Mouse (Mus musculus) left cerebral cortex, postnatal 25 days (tissue): ENCODE results near the gene Babam2. TPM values are rescaled to one million over a fixed set of nuclear protein-coding genes. Genes with fewer than 3 reads are reported as not detected.
A peak's percentile ranks its signal among the peaks of the same experiment; 100 is the strongest.

Experiments
- DNase-seq, 2 experiments: peaks; one replicate each; pipeline ENCODE4 v3.0.0; 2022; ENCODE audit warnings: low spot score in 2 of 2, mixed read lengths in 1 of 2
- intact Hi-C: fragments of 180-260 bp; cut with DNase I; formaldehyde crosslinking; loops from one replicate; pipeline ENCODE4 v1.15.1; 2025
- total RNA-seq, 2 experiments: library from RNA; stranded (reverse); gene quantifications; 2 replicates each; pipeline ENCODE4 v1.2.3; 2021

The Babam2 gene
- 10 to 100 TPM; 40.0 to 41.8 TPM for total RNA-seq

DNA sequence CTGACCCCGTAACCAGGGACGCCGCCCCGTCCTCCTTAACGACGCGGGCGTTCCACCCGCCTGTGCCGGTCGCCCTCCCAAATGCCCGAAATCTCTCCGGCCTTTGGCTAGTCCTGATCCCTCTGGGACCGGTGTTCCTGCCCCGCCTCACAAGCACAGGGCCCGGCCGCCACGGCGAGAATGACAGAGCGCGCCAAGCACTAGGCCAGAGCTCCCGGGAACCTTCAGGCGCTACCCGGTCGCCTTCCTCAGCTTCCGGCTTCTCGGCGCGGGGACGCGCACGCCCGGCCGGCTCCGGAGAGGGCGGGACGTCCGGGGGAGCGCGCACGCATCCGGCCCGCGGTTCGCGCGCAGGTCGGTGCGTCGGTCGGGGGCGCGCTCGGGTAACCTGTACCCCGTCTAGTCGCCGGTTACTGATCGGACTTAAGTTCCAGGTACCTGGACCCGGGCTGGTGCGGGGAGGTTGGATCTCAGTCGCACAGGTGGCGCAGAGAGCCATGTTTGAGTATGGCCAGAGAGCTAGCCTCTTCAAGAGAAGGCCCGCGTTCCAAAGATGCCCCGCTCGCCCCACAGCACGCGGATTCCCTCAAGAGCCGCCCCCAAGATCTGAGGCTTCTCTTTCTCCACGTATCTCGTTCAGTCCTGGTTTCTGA, at the start of gene Babam2:
TSS of gene Babam2 (plus strand) at position 41 of the 653 bp plus-strand sequence.
- DNase-seq, result peak; percentile 91 to 92
- intact Hi-C loops, result loop anchor here (1.0 to 5.0 kb wide), 5 partner anchors 107 to 442 kb away; partner anchors contain the start of gene Fosl2

DNA sequence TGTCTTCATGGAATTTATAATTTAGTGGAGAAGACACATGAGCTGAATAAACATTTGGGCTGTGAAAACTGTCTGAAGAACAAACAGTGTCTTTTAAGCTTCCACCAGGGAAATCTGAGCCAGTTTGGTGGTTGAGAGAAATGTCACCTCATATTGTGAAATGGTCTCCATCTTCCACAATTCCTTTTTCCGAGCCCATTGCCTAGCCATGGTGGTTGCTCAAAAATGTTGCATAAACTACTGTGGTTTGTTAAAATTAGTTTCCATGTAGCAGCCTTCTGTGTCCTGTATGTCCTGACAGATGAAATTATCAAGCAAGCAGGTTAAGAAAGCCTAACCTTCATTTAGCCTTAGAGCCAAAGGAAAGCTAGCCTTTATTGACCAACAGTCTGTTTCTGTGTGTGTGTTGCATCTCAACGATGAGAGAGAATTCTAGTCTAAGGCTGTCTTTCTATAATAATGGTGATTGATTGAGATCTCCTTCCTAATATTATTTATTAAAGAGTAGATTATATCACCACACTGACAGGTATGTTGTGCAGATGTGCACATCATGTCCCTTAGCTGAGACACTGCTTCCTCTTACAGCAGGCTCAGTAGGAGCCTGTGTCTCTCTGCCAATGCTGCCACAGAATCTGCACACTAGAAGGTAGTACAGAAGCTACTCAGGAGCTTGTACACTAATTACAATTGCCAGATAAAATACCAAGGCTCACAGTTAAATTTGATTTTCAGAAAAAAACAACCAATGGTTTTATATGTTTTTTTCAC, 46.8 kb upstream of the Babam2 start:
- intact Hi-C loops, result no loop called here
- no peak for DNase-seq

DNA sequence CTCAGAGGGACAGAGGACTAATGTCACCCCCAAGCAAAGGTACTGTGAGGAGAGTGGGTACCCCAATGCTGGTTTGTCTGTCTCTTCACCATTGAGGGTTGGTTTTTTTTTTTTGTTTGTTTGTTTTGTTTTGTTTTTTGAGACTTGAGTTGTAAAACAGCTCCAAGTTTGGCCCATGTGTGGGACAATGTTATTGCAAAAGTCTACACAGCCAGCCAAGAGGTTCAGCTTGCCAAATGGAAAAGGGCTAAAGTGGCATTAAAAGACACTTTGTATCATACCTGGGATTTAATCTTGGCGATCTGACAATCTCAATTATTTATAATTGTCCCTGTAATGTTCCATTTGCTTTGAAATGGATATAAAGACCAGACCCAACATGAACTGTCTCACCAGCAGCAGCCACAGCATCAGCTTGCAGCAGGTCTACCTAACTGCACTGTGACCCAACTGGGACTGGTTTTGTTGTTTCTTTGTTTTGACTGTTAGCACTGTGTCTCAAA, 41.7 kb upstream of the Babam2 start:
- intact Hi-C loops, result no loop called here
- DNase-seq, result no peak

DNA sequence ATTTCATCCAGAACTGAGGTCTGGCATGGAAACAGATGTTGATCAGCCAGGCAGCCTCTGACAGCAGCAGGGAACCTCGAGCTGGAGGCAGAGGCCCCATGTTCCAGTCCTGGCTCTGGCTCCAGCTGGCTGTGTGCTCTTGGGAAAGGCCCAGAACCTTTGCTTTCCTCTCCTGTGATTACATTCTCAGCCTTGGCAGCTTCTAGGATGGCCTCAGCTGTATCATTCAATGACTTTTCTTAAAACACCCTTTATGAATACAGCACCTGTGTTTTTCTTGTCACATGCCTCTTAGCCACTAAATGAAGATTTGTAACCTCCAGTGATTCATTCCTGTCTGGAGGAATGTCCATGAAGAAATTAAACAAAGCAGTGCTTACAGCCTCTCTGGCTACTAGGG, 31.3 kb upstream of the Babam2 start:
- no peak for DNase-seq
- intact Hi-C loops, result no loop called here

DNA sequence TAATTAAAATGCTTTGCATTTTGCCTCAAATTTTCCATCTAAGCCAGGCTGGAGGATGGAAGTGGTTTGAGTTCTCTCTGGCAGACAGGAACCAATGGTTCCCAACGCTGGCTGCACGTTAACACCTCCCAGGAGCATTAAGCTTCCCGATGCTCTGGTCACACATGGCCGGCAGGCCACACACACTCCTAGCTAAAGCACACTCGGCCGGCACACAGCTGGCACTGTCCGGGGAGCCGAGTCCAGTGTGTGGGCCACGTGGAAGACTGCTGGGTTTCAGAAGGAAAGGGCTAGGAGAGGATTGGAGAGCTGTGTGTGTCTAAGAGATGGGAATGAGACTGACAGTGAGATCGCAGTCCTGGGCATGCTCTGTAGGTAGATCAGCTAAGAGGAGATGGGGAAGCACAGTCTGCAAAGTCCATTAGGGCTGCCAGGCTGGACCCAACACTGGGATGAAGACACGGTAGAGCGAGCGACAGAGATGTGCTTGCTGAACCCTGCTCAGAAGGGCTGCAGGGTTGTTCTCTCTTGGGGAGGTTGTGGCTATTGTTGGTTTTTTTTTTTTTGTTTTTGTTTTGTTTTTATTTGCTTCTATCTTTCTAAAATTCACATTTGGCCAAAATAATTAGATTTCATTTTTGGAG, 29.0 kb upstream of the Babam2 start:
- DNase-seq, result no peak
- intact Hi-C loops, result no loop called here

DNA sequence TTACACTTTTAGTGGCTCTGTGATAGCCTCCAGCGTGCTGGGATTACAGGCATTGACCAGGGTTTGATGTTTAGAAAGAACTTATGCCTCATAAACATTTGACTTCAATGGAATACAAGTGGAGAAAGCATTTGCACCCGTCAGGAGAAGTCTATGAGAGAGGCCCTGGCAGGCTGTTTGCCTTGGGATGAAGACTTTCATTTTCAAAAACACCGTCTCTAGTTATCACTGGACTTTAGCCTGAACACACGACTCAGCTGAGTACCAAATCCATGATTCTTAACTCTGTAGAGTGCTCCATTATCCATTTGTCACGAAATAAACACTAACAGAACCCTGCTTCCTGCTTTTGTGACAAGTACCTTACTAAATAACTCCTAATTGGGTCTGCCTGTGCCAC, 27.5 kb upstream of the Babam2 start:
- intact Hi-C loops, result no loop called here
- DNase-seq, result no peak

DNA sequence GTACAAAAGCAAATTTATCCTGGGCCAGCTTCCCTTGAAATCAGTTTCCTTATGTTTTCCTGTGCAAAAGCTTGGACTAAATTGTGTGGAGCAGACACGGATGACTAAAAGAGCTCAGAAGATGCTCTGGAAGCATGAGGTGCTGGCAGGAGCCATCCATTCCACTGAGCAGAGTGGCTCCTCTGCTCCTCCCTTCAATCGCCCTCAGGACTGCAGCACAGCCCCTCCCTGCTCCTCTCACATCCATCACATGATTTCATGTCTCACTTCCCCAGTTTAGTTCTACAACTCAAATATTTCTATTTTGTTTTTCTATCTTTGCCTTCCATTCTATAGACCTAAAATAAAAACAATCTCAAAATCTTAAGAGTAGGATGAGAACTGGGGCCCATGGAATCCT, 26.3 kb upstream of the Babam2 start:
- intact Hi-C loops, result no loop called here
- DNase-seq, result no peak

DNA sequence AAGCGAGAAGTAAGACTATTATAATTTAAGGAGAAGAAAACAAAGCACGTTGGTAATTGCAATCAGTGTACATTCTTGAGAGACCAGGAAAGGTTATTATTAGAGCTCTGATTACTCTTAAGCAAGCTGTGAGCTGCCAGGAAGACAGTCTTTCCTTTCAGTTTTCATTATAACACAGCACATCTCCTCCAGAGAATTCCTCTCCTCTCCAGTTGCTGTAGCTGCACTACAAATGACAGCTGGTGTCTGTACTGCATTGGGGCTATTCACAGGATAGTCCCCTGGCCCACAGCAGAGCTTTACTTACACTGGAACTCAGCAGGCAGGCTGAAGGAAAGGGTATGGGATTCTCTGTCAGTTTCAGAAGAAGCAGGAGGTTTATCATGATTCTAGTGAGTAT, 24.1 kb upstream of the Babam2 start:
- intact Hi-C loops, result no loop called here
- DNase-seq, result no peak

DNA sequence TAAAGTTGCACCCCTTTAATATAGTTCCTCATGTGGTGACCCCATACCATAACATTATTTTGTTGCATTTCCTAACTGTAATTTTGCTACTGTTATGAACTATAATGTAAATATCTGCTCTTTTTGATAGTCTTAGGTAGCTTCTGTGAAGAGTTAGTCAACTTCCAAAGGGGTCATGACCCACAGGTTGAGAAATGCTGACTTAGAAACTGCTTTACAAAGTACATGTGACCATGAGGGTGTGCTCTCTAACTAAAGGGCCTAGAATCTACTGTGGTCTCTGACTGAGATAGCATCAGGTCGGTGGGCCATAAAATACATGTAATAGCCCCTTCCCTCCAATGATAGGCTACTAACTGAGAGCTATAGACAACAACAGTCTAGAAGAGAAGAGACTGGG, 19.5 kb upstream of the Babam2 start:
- intact Hi-C loops, result no loop called here
- DNase-seq, result no peak

DNA sequence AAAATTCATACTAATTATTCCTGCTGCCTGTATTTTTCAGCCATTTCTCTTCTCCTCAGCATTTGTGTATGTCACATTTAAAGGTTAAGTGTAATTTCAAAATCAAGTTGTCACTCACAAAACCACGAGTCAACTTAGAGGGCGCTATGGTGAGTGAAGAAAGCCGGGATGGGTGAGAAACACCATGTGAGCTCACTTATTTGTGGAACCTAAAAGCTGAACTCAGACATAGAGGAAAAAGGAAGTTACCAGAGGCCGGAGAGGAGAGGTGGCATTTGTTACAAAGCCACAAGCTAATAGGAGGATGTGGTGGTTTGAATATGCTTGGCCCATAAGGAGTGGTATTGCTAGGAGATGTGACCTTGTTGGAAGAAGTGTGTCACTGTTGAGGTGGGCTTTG, 17.3 kb upstream of the Babam2 start:
- intact Hi-C loops, result no loop called here
- DNase-seq, result no peak

DNA sequence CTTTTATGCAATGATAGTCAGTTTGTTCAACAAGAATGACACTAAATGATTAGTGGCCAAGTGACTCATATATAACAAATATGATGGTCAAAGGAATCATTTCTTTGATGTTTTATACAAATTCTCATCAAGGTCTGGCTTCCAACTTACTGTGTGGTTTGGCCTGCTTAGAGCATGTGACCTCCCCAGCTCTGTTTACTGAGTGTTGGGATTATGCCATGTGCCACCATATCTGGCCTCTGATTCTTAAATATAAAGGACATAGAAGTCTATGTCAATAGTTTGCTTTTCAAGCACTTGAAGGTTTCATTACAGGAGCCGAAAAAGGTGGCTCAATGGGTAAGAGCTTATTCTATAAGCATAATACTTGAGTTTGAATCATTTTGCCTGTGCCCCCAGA, 15.2 kb upstream of the Babam2 start:
- intact Hi-C loops, result no loop called here
- DNase-seq, result no peak

DNA sequence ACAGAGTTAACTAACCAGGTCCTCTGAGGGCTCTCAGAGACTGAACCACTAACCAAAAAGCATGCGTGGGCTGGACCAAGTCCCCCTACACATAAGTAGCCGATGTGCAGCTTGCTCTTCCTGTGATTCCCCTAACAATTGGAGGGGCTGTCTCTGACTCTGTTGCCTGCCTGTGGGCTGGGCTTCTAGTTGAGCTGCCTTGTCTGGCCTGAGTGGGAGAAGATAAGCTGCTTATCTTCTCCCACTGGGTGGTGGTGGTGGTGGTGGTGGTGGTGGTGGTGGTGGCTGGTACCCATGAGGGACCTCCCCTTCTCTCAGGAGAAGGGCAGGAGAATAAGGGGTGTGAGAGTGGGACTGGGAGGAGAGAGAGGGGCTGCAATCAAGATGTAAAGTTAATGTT, 11.4 kb upstream of the Babam2 start:
- intact Hi-C loops, result no loop called here
- DNase-seq, result no peak

DNA sequence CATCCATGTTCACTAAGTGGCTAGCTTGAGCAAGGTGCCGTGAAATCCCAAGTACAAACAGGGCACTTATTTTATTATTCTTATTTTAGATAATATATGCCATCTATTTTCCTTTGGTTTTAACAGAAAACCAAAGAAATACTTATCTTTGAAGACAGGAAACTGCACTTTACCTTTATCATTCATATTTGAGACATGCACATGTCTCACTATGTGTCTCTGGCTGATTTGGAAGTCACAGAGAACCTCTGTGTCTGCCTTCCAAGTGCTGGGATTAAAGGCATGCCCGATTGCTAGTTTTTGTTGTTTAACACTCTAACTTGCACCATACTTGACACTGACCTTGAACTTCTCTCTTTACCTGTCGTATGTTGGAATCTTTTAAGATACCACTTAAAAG, 9.5 kb upstream of the Babam2 start:
- intact Hi-C loops, result no loop called here
- no peak for DNase-seq

DNA sequence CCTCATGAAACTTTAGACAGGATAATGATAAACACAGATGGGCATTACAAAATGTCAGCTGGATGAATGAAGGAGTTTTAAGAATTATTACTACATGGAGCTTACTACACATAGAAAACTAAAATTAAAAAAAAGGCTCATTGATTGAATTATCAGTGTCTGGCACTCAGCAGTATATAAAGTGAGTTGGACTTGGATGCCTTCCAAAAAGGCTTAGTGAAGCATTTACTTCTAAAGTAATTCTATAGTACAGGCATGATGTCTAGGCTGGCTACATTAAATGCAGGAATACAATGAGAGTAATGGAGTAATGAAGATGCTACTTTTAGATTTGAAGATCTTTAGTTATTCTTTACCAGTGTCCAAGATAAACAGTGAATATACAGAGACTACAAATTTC, 4.3 kb upstream of the Babam2 start:
- intact Hi-C loops, result no loop called here
- no peak for DNase-seq

DNA sequence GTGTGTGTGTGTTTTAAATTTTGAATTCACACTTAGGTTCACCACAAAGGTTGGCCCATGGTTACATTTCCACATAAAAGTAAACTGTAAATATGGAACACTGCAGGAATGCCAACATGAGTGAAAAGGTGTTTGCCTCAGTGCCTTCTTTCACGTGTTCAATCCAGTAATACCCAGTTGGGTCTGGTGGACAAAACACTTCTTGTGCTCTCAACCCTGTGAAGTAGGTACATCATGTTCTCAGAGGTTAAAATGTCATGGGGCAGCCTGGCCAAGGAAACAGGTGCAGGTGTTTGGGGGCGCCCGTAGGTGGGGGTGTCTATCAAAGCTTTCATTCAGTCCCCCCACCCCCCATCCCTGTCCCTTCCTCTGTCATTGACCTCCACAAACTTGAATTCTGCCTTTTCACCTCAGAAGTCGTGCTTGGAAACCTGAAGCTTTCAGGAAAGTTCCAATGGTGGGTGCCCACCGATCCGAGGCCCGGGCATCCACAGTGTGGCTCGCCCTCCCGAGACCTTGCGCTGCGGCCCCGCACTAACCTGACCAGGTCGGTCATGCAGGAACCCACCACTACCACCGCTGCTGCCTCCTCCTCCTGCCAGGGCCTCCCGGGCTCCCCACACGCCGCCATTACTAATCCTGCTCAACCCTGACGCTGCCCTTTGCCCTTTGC, 377 bp upstream of the Babam2 start, which contains the start of gene Rbks:
TSS of gene Rbks (minus strand) at position 657 of the 673 bp plus-strand sequence.
- intact Hi-C loops, result loop anchor here (1.0 to 5.0 kb wide), 3 partner anchors 125 to 438 kb away; partner anchors contain the start of gene Fosl2
- DNase-seq, result no peak

DNA sequence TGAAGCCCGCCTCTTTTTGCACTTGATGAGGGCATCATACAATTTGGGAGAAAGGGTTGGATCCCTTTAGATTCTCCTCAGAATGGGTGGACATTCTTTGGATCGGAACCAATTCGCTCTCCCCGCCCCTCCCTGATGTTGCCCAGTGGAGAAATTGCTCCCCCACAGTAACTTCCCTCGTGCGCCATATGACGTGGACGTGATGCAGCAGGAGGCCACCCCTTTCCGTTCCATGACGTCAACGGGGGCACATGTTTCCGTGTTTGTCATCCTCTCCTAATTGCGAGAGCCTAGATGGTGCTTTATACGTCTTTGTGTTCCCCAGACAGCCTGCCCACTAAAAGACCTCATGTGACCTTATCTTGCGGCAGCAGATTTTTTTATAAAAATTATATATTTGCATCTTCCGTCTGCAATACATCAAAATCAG, 828 bp downstream of the Babam2 start:
- DNase-seq, result peak; percentile 84 to 92
- intact Hi-C loops, result loop anchor here (1.0 to 5.0 kb wide), 4 partner anchors 108 to 441 kb away; no protein-coding TSS in a partner anchor

DNA sequence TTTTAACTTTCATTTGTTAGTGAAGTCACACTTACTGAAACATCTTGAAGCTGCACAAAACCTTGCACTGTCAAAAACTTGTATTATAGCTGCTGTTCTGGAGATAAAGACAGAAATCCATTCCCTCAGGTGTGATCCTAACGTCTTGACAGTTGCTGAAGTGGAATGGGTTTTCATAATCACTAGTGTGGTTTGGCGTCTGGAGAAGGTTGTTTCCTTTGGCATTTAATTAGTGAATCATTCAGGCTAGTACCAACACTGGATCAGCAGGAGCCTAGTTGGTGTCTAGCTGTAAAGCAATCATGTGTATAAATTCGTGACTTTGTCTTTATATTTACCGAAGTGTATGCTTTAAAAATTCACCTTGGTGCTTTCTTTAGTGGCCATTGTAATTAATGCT, 1.4 kb downstream of the Babam2 start:
- no peak for DNase-seq
- intact Hi-C loops, result loop anchor here (1.0 to 5.0 kb wide), 4 partner anchors 108 to 440 kb away; no protein-coding TSS in a partner anchor

DNA sequence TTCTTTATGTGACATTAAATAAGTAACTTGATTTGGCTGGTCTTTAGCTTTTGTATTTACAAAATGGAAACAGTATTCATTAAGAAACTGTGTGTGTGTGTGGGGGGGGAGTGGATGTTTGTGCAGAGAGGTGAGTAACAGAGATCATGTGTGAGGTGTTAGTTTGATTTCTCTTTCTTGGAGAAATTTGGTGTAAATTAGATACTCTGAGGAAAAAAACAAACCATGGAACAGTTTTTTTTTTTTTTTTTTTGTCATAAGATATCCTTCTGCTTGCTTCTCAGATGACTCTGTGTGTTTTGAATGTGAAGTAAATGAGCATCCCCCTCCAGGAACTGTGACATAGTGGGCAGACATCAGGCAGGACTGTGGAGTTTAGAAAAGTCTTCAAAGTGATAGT, 1.9 kb downstream of the Babam2 start:
- intact Hi-C loops, result loop anchor here (2.0 to 5.0 kb wide), 3 partner anchors 109 to 183 kb away; no protein-coding TSS in a partner anchor
- DNase-seq, result no peak

DNA sequence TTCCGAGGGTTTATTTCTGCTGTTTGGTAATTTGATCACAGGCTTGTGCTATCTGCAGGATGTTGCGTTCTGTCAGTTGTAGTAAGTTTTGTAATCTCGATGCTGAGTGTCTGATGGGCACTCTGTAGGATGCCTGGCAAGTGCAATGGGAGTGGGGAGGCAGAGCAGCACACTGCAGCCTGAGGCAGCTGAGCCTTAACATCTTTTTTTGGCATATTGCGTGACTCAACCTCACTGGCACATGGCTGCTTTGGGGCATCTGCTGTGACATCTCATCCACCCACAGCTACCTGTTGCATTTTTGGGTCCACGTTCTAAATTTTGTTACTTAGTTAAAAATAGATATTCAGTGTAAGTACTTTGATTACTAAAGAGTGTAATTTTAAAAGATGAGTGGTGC, 7.5 kb downstream of the Babam2 start:
- intact Hi-C loops, result loop anchor here (5.0 kb wide), 1 partner anchor 42 kb away; no protein-coding TSS in a partner anchor
- DNase-seq, result peak; percentile 59 to 94

DNA sequence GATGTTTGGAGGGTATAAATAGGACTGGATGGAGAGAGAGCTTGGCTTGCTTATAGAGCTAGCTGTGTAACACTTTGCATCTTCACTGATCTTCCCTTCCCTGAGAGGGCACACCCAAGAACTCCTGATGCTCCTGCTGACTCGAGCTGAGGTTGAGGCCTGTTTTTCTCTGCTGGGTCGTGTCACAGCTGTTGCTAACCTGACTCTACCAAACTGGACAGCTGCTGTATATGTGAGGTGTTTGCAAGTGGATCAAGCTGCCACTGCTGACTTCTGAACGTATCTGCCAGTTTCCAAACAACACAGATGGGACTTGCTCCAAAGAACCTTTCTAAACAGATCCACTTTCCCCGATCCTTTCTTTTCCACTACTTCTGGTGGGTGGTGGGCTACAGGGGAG, 9.3 kb downstream of the Babam2 start:
- intact Hi-C loops, result loop anchor here (5.0 kb wide), 1 partner anchor 40 kb away; no protein-coding TSS in a partner anchor
- no peak for DNase-seq
